ENCODE assay signal across 16 mouse cellular contexts in the genomic region with DNA sequence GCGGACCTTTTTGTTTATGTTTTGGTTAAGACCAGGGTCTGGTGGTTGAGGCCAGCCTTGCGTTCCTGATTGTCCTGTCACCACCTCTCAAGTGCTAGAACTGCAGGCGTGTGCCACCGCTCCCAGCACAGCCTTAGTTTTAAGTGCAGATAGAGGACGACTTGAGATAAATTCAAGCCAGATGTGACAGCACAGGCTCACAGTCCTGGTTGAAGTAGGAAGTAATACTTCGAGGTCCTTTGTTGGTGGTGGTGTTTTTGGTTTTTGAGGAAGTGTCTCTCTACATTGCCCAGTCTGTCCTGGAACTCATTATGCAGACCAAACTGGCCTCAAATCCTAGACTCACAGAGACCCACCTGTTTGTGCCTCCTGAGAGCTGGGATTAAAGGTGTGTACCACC. TPM values are rescaled to one million over a fixed set of nuclear protein-coding genes. Genes with fewer than 3 reads are reported as not detected.
DNase-seq lines count a peak whose midpoint lies in the region; ATAC-seq and TF ChIP-seq lines count a peak whose summit lies in the region.
"Had no signal": no experiment of that assay in that cellular context is flagged by ENCODE, and none has a peak within 500 bp of the region (broad histone marks: within the 10 kb centered on the region; RNA-seq: fewer than 3 reads in every experiment).

No protein-coding gene starts in this region.

- H3K4me2 ChIP-seq in heart, embryonic 15.5 days, result peak overlapping the region; percentile 35; the same call in 1 of the 2 replicates
- H3K4me2 ChIP-seq in lung, postnatal 0 days (replicated peaks; ENCODE audit: low read depth, low read length), result no peak overlapping the region
- H3K4me2 ChIP-seq in embryonic facial prominence, embryonic 14.5 days (ENCODE audit: low read depth, low read length), result no peak overlapping the region

- H3K9me3 ChIP-seq in heart, embryonic 15.5 days (replicated peaks), result no peaks in the 10 kb centered on the region
- no peaks in the 10 kb centered on the region for H3K9me3 ChIP-seq in lung, postnatal 0 days (ENCODE audit: low read length)
- H3K9me3 ChIP-seq in embryonic facial prominence, embryonic 14.5 days (ENCODE audit: control insufficient read depth, low read length), result no peaks in the 10 kb centered on the region

- no peak for DNase-seq in heart, postnatal 14 days
- DNase-seq in lung, postnatal 0 days (ENCODE audit: low spot score), result peak; percentile 7
- DNase-seq in lung, postnatal 10 days, result no peak
- no peak for DNase-seq in embryonic facial prominence, embryonic 14.5 days (ENCODE audit: low spot score)
- no peak for DNase-seq in cerebellum, adult 8-10 months
- DNase-seq in lung, adult 2 months, result no peak
- DNase-seq: adrenal gland, postnatal 25 days; kidney, adult 9 months; lung, postnatal 4 days; thymus, adult 2 months had no signal

- H3K4me3 ChIP-seq in heart, embryonic 15.5 days, result no peak overlapping the region
- no peak overlapping the region for H3K4me3 ChIP-seq in lung, postnatal 0 days (ENCODE audit: low read depth, low read length)
- no peak overlapping the region for H3K4me3 ChIP-seq in embryonic facial prominence, embryonic 14.5 days (ENCODE audit: low read depth, low read length)
- H3K4me3 ChIP-seq in lung, adult 2 months (replicated peaks; ENCODE audit: extremely low read depth, low read depth, low read length), result no peak overlapping the region
- H3K4me3 ChIP-seq: myocyte had no signal

- TF ChIP-seq EP300 in lung, postnatal 0 days (IDR thresholded peaks at IDR 0.05), result no peak

- no peak for TF ChIP-seq CTCF in lung, postnatal 0 days (IDR thresholded peaks at IDR 0.05)
- TF ChIP-seq CTCF in lung, adult 2 months (IDR thresholded peaks at IDR 0.05; ENCODE audit: insufficient read depth, low read length), result no peak

- H3K36me3 ChIP-seq in heart, embryonic 15.5 days, result peaks cover 30% of the 10 kb centered on the region
- H3K36me3 ChIP-seq in lung, postnatal 0 days (ENCODE audit: insufficient read depth, low read length), result no peaks in the 10 kb centered on the region
- H3K36me3 ChIP-seq in embryonic facial prominence, embryonic 14.5 days (ENCODE audit: control insufficient read depth, insufficient read depth, low read length), result peaks cover 65% of the 10 kb centered on the region

- no peak for TF ChIP-seq POLR2A in lung, adult 2 months (IDR thresholded peaks at IDR 0.05; ENCODE audit: borderline replicate concordance, extremely low read depth, low read depth, low read length)

- no peak for ATAC-seq in heart, embryonic 15.5 days (replicated peaks; ENCODE audit: insufficient number of reproducible peaks, insufficient read depth, low FRiP score, low read depth)
- no peak for ATAC-seq in lung, postnatal 0 days
- ATAC-seq in embryonic facial prominence, embryonic 14.5 days (ENCODE audit: low read depth), result no peak
- peak; percentile 37; the same call in 1 of the 2 replicates for ATAC-seq in monocyte, adult 5-6 weeks (replicated peaks; ENCODE audit: insufficient number of reproducible peaks, low FRiP score, low TSS enrichment, poor library complexity, severe bottlenecking)

- 0 out of 2 replicates have a peak overlapping the region, but pooled peaks have one; percentile 4 for H3K27ac ChIP-seq in heart, embryonic 15.5 days
- 0 out of 2 replicates have a peak overlapping the region, but pooled peaks have one; percentile 4 for H3K27ac ChIP-seq in lung, postnatal 0 days (ENCODE audit: low read length)
- peak overlapping the region; percentile 15; the same call in 1 of the 2 replicates for H3K27ac ChIP-seq in embryonic facial prominence, embryonic 14.5 days (replicated peaks; ENCODE audit: low read depth, low read length)

- intact Hi-C loops in heart, postnatal 14 days (cut with DNase I), result no loop called here

- no peak overlapping the region for H3K9ac ChIP-seq in heart, embryonic 15.5 days
- no peak overlapping the region for H3K9ac ChIP-seq in lung, postnatal 0 days (replicated peaks; ENCODE audit: low read depth)
- no peak overlapping the region; the same call in 1 of the 2 replicates for H3K9ac ChIP-seq in embryonic facial prominence, embryonic 14.5 days (ENCODE audit: low read depth, low read length)

- H3K4me1 ChIP-seq in heart, embryonic 15.5 days (replicated peaks), result peaks cover 18% of the 10 kb centered on the region
- H3K4me1 ChIP-seq in lung, postnatal 0 days (ENCODE audit: insufficient read depth, low read depth, low read length), result no peaks in the 10 kb centered on the region
- no peaks in the 10 kb centered on the region for H3K4me1 ChIP-seq in embryonic facial prominence, embryonic 14.5 days (ENCODE audit: control insufficient read depth, insufficient read depth, low read length)
- no peaks in the 10 kb centered on the region for H3K4me1 ChIP-seq in lung, adult 2 months (ENCODE audit: control insufficient read depth, insufficient read depth, low read length)

- no peaks in the 10 kb centered on the region for H3K27me3 ChIP-seq in heart, embryonic 15.5 days
- no peaks in the 10 kb centered on the region for H3K27me3 ChIP-seq in lung, postnatal 0 days (replicated peaks; ENCODE audit: insufficient read depth, low read length)
- no peaks in the 10 kb centered on the region for H3K27me3 ChIP-seq in embryonic facial prominence, embryonic 14.5 days (replicated peaks; ENCODE audit: control insufficient read depth, insufficient read depth, low read length)

- WGBS in heart, embryonic 15.5 days, result 16% methylated on average over 6 of the region's 6 CpGs
- WGBS in lung, postnatal 0 days, result 42% methylated on average over 6 of the region's 6 CpGs
- WGBS in embryonic facial prominence, embryonic 14.5 days, result 35% methylated on average over 6 of the region's 6 CpGs
- WGBS in lung, adult 2 months, result 48% methylated on average over 6 of the region's 6 CpGs

RNA-seq across cellular contexts. Expression of gene Orai3, which starts 9.9 kb away (rescaled TPM):
- 15.6 and 21.7 TPM in 2 replicates for polyA plus RNA-seq in heart, embryonic 15.5 days (2015; fragmentation: Nextera tagmentation; extraction: Ambion mirVana)
- total RNA-seq in heart, postnatal 14 days (2021), result 10 to 100 TPM; 16.6 to 17.3 TPM
- 38.5 and 42.8 TPM in 2 replicates for polyA plus RNA-seq in lung, postnatal 0 days (2015; fragmentation: Nextera tagmentation; extraction: Ambion mirVana)
- 10.4 and 11.9 TPM in 2 replicates for polyA plus RNA-seq in embryonic facial prominence, embryonic 14.5 days (2014; fragmentation: Nextera tagmentation; extraction: Ambion mirVana)
- total RNA-seq in monocyte, adult 5-6 weeks (2017), result 31.9 to 44.5 TPM (median 35.2 TPM) in 3 replicates
- 39.1 and 45.6 TPM in 2 replicates for polyA plus RNA-seq in lung, adult 2 months (2012; rRNA removed)

RNA-seq across cellular contexts. Expression of gene Fbxl19, which starts 15.4 kb away (rescaled TPM):
- polyA plus RNA-seq in heart, embryonic 15.5 days (2015; fragmentation: Nextera tagmentation; extraction: Ambion mirVana), result 1.4 and 2.2 TPM in 2 replicates
- 1 to 10 TPM; 4.8 to 5.7 TPM for total RNA-seq in heart, postnatal 14 days (2021)
- polyA plus RNA-seq in lung, postnatal 0 days (2015; fragmentation: Nextera tagmentation; extraction: Ambion mirVana), result 1.6 TPM in 2 replicates
- polyA plus RNA-seq in embryonic facial prominence, embryonic 14.5 days (2014; fragmentation: Nextera tagmentation; extraction: Ambion mirVana), result 3.0 and 3.8 TPM in 2 replicates
- total RNA-seq in monocyte, adult 5-6 weeks (2017), result 2.1 to 8.5 TPM (median 3.1 TPM) in 3 replicates
- 25.9 and 27.3 TPM in 2 replicates for polyA plus RNA-seq in lung, adult 2 months (2012; rRNA removed)

RNA-seq across cellular contexts. Expression of gene Setd1a, which starts 16.8 kb away (rescaled TPM):
- polyA plus RNA-seq in heart, embryonic 15.5 days (2015; fragmentation: Nextera tagmentation; extraction: Ambion mirVana), result 13.0 and 16.7 TPM in 2 replicates
- 10 to 100 TPM; 21.0 to 22.3 TPM for total RNA-seq in heart, postnatal 14 days (2021)
- 10.5 and 11.0 TPM in 2 replicates for polyA plus RNA-seq in lung, postnatal 0 days (2015; fragmentation: Nextera tagmentation; extraction: Ambion mirVana)
- 23.0 and 24.1 TPM in 2 replicates for polyA plus RNA-seq in embryonic facial prominence, embryonic 14.5 days (2014; fragmentation: Nextera tagmentation; extraction: Ambion mirVana)
- total RNA-seq in monocyte, adult 5-6 weeks (2017), result 5.2 to 14.9 TPM (median 7.7 TPM) in 3 replicates
- 10.8 and 15.6 TPM in 2 replicates for polyA plus RNA-seq in lung, adult 2 months (2012; rRNA removed)

RNA-seq across cellular contexts. Expression of gene Gm49388, which starts 25.7 kb away (rescaled TPM):
- not detected in 2 replicates for polyA plus RNA-seq in heart, embryonic 15.5 days (2015; fragmentation: Nextera tagmentation; extraction: Ambion mirVana)
- total RNA-seq in heart, postnatal 14 days (2021), result 1 to 10 TPM; 2.7 to 3.0 TPM
- not detected in 2 replicates for polyA plus RNA-seq in lung, postnatal 0 days (2015; fragmentation: Nextera tagmentation; extraction: Ambion mirVana)
- polyA plus RNA-seq in embryonic facial prominence, embryonic 14.5 days (2014; fragmentation: Nextera tagmentation; extraction: Ambion mirVana), result 0.43 TPM in 1 of 2 replicates, not detected in the other
- total RNA-seq in monocyte, adult 5-6 weeks (2017), result 0.87 to 3.2 TPM (median 2.2 TPM) in 3 replicates
- not detected in 2 replicates for polyA plus RNA-seq in lung, adult 2 months (2012; rRNA removed)
- polyA plus RNA-seq: hindbrain, embryonic 11.5 days; limb, embryonic 11.5 days; thymus, adult 2 months had no signal

RNA-seq across cellular contexts. Expression of gene Ctf2, which starts 27.8 kb away (rescaled TPM):
- 0.20 TPM in 1 of 2 replicates, not detected in the other for polyA plus RNA-seq in heart, embryonic 15.5 days (2015; fragmentation: Nextera tagmentation; extraction: Ambion mirVana)
- not detected for total RNA-seq in heart, postnatal 14 days (2021)
- 0.07 and 0.08 TPM in 2 replicates for polyA plus RNA-seq in lung, postnatal 0 days (2015; fragmentation: Nextera tagmentation; extraction: Ambion mirVana)
- 0.14 and 0.35 TPM in 2 replicates for polyA plus RNA-seq in embryonic facial prominence, embryonic 14.5 days (2014; fragmentation: Nextera tagmentation; extraction: Ambion mirVana)
- total RNA-seq in monocyte, adult 5-6 weeks (2017), result 0.64 to 0.76 TPM in 2 of 3 replicates, not detected in the other
- polyA plus RNA-seq in lung, adult 2 months (2012; rRNA removed), result not detected in 2 replicates
- total RNA-seq: adrenal gland, postnatal 25 days; layer of hippocampus, postnatal 10 days had no signal
- polyA plus RNA-seq: thymus, adult 2 months had no signal
